Mouse (Mus musculus) lung, postnatal 0 days (tissue): ENCODE measurements at regions not wholly inside any gene's neighbourhood (a gene's known extent, or its start where the extent isn't known, plus 50 kb on each side); places are given as distances from the start of the nearest gene placed in this dataset.

ENCODE experiments used
- CTCF ChIP-seq: IDR thresholded peaks from 2 replicates; pipeline ENCODE4 v1.5.1; 2016; ENCODE audit warnings: antibody characterized with exemption, mild to moderate bottlenecking
- EP300 ChIP-seq: IDR thresholded peaks from 2 replicates; pipeline ENCODE4 v1.6.1; 2016; ENCODE audit warnings: antibody characterized with exemption, mild to moderate bottlenecking, control low read depth

DNA sequence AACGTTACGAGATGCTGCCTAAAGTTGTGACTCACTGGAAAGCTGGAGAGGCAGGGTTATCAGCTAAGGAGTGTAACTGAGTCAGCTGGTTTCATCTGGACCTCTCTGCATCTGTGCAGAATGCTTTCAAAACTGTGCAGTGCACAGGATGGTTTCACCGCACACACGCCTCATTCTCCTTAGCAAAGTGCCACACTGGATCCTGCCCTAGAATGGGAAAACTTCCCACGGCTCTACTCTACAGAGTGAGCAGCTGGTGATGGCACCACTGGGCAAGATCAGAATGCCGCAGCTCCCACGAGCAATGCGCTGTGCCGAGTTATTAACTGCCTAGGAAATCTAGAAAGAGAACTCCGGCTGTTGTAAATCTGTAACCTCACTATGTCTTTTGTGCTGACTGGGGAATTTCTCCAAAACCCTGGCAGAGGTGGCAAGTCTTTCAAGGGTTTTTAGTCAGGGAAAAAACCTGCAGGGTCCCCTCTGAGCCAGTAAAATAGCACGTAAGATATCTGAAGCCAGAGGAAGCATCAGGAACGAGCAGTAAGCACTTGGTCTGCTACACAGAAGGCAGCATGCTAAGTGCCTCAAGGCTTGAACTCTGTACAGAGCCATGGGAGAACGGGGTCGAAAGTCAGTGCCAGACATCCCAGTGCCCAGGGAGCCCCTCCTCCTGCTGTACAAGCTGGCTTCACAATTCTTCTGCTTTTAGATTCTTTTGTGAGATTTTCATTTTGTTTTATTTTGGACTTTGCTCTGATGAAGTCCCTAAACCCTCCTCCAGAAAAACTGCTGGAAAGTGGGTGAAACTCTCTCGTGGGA lies 214.4 kb upstream of the Foxq1 start:
- TF ChIP-seq CTCF: no peak
- TF ChIP-seq EP300: no peak
